Mouse (Mus musculus): Measurements from ENCODE around the gene Pdss2. TPM values are rescaled to one million over a fixed set of nuclear protein-coding genes. Genes with fewer than 3 reads are reported as not detected.

Pdss2 gene
- polyA plus RNA-seq, 1 experiment from 2014 or later = 6.7 TPM

Other genes with a start within 250 kb of the Pdss2 start
- gene Sobp, start 47.0 kb upstream of the Pdss2 start, polyA plus RNA-seq (2015; fragmentation: Nextera tagmentation; extraction: Ambion mirVana) = 0.03 and 0.09 TPM in 2 replicates
- gene 9030612E09Rik, start 46.8 kb upstream of the Pdss2 start, polyA plus RNA-seq (2015; fragmentation: Nextera tagmentation; extraction: Ambion mirVana) = not detected in 2 replicates

Measured in liver, embryonic 15.5 days (tissue).